Mouse (Mus musculus) A20 (cell line): ENCODE data around the gene Ptprcap.

Source experiments
- DNase-seq: peaks from one replicate; pipeline ENCODE4 v3.0.0-alpha.2; 2011; ENCODE audit warnings: low read depth, low spot score

Gene Ptprcap

DNA sequence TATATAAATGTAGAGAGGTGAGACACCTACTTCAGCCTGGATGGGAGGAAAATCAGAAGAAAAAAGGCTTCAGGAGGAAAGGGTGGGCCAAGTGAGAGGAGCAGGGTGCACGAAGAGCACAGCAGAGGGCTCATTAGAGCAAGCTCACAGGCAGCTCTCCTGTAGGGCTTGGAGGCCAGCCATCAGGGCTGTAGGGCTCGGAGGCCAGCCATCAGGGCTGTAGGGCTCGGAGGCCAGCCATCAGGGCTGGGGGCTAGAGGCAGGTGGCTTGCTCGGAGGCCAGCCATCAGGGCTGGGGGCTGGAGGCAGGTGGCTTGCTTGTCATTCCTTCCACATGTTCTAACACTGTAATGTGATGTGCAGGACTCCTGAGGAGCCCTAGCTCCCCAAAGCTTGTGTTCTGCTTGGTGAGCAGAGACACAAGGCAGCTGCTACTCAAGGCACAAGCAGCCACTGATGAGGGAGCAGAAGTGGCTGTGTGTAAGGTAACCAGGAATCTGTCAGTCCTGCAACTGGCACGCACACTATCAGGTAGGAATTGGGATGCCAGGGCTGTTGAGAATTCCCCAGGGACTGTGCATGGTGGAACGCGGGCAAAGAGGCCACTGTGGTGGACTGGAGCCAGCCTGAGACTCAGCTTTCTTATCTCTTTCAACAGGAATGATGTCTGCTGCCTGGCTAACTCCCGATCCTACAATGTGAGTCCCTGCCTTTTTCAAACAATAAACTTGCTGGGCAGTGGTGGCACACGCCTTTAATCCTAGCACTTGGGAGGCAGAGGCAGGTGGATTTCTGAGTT lies 13.5 kb downstream of the Ptprcap start:
- DNase-seq: no peak

DNA sequence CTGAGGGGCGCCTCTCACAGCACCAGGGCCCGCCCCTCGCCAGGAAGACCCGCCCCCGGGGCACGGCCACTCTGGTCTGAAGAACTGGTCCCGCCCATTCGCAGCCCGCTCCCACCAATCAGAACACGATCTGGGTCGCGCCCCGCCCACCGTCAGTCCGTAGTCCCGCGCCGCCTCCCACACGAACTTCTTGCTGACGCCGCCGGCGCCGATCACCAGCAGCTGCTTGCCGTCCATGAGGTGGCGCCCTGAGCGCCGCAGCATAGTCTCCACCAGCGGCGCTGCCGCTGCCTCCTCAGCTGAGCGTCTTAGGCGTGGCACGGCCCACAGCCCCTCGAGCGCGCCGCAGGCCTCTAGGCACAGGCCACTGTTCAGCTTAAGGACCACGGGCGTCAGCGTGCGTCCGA lies 16.0 kb downstream of the Ptprcap start:
- DNase-seq: peak; percentile 99

DNA sequence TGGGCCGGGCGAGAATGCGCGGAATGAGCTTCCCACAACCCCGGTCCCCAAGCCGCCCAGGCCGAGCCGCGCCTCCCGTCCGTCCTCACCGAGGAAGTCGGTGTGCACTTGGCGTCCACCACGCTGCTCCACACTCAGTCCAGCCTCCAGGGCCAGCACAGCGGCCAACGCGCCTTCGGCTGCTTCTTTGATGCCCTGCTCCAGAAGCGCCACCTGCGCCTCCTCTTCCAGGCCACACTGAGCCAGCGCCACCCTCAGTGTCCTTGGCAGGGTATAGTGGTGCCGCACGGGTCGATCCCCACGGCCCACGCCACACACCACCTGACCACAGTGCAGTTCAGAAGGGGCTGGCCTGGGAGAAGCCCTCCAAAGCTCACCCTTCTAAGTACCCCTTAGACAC lies 16.4 kb downstream of the Ptprcap start:
- DNase-seq: no peak

DNA sequence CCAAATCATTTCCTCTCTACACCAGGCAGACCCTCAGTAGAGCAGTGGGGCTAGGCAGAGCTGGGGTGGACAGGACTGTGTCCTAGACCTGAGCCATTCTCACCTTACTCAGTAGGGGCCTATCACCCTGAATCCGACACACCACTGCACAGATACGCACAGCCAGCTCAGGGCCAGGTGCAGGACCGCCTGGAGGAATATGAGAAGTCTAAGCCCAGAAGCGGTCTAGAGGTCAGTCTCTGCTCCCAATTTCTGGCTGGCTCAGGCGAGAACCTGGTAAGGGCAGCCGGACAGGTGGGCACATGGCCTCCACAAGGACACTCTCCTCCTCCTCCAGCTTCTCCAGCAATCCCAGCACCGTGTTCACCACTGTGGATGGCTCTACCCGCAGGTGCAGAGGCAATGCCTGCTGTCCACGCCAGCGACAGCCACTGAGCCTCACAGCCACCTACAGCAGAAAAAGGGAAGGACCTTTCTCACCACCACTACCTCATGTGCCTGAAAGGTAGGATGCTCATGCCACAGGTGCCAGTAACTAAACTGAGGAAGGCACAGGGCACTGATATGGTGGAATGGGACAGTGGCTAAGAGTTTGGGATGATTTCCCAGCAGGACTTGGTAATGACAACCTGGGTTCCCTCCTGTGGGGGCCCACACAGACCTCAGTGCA lies 17.5 kb downstream of the Ptprcap start:
- DNase-seq: no peak

DNA sequence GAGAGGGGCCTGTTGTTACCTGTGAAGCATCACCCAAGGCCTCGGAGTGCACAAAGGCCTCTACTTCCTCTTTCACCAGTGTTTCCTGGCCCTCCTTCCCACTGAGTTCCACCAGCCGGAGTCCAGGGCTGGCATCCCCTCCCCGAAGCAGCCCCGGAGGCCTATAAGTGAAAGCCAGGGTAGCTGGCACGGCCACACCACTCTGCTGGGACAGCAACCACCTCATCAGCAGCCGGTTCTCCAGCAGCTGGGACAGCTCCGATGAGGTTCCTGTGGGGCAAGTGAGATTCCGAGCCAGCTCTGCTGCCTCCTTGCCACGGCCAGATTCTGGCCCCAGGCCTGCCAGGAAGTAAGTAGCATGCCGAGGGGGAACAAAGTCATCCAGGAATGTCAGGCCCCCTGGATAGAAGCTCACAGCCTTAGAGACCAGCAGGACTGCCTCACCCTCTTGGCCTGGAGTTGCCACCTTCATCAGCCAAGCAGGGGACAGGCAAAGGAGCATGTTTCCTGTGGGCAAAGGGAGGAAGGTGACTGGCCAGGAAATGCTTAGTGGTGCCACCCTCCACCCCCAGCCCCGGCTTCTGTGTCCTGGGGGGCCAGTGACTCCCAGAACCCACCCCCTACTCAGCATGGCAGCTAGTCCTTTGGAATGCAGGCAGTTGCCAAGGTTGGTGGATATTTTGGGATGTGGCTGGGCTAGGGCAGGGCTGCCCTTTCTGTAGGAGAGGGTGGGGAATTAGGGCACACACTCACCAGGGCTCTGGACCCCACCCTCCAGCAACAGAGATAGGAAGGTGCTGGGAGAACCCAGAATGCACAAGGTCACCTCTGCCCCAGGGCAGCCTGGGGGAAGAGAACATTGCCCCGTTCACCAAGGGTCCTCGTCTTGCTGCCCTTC lies 18.2 kb downstream of the Ptprcap start:
- DNase-seq: no peak

DNA sequence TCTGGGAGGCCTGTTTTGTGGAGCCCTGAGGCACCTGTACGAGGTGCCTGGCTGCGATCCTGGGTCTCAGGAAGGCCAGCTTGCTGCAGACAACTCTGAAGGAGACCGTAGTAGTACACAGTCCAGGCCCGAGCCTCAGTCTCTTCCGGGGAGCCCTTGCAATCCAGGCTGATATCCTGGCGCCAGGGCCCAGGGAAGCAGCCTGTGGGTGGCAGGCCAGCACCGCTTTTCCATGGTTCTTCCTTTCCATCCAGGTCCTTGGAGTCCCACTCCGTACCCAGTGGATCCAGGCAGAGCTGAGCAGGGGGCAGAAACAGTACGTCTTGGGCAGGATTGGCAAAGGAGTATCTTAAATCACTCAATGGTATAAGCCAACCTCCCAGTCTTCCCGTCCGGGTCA lies 19.5 kb downstream of the Ptprcap start:
- no peak for DNase-seq

DNA sequence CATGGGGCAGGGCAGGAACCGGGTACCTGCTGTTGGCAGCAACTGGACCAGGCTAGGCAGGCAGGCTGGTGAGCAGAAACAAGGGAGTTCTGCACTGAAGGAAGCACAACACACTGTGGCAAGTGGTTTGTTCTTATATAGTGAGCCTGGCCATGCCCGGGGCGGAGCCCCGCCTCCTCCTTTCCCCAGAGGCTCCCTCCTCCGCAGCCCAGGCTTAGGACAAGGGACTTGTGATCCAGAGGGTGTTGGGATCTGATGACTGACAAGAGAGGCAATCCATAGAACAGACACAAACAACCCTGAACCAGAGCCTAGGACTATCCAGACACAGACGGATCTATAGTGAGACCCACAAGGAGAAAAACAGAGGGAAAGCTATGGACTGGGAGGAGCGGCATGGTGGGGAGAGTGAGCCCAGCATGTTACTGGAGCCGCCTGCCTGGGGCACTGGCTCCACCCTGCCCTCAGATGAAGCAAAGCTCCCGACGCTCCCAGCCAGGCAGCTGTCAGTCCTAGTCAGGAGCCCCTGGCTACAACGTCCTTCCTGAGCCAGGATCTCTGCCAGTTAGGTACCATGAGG lies 22.1 kb downstream of the Ptprcap start, which contains the start of gene Carns1:
TSS of gene Carns1 (minus strand) at position 112 of the 580 bp plus-strand sequence.
- DNase-seq: no peak

DNA sequence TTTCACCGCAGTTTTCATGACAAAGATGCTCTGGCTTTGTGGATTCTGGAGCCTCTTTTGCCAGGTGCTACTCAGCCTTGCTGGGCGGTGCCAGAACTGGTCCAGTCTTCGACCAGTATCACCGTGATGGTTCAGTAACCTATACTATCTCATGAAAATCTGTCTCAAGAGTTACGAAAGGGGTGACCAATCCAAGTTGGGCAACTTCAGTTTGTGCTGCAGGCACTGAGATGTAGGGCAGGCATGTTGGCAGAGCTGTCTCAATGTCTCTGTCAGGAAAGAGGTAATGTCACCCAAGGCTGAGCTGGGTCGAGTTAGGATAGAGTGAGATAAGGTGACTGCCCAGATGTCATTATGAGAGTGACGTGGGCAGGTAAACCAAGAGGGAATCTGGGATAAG lies 27.0 kb downstream of the Ptprcap start:
- DNase-seq: no peak

DNA sequence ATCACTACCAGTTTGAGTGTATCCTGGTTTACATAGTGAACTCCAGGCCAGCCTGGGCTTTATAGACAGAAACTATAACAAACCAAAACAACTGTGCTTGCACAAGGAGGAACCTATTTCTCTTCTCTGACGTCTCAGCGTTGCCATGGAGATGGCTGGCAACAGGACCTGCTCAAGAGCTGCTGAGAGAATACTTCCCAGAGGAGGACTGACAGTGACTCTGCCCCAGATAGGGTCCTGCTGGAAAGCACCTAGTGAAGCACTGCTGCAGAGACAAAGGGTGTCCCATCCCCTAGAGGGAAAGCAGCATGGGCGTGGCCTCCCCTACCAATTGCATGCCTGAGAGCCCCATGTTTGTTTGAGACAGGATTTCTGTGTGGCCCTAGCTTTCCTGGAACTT lies 28.5 kb downstream of the Ptprcap start:
- DNase-seq: no peak

DNA sequence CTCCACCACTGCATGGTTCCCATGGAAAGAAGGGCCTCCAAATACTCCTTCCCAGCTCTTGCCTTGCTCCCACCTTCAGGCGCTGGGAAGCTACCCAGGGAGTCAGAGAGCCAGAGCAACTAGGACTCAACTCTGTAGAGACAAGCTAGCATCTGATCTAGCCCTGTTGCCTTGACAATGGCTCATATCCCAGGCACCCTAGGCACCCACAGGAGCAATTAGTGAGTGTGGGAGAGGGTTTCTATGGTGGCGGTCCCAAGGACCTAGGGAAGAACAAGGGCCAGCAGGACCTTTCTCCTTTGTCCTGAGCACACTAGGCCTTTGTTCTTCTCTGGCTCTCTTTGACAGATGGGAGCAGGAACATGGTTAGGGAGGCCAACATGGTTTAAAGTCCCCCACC lies 30.3 kb downstream of the Ptprcap start:
- DNase-seq: no peak

DNA sequence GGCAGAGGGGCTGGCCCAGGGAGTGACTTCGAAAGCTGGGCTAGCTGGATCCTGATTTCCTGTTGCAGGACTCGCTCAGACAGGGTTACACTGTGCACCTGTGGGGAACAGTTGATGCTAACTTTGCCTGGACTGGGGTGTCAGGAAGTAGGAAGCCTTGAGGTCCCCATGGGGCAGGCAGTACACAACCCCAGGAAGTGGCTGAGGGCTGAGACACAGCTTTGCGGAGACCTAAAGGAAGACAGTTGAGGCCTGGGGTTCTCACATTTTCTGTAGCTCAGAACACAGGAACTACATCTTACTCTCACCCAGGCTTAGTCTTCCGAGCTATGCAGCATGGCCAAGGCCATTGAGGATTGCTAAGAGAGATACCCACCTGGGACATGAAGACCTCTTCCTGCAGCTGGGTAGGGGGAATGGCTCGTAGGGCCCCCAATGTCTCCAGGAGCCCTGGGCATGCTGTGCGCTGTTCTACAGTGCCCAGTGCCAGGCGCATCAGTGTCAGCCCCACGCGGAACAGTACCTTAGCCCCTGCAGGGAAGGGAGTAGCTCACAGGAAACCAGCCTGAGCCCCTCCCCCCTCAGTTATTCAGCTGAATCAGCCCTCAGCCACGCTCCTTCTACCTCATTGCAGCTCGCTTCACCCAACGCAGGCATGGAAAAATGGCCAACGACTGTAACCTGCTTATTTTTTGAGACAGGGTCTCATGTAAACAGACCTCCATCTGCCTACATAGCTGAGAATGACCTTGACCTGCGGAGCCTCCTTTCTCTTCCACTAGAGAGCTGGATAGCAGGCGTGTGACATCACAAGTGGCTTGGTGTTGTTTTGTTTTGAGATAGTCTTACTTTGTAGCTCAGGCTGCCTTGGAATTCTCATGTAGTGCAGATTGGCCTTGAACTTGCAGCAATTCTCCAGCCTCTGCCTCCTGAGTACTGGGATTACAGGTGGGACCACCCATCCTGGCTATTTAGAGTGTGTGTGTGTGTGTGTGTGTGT lies 31.9 kb downstream of the Ptprcap start:
- no peak for DNase-seq

DNA sequence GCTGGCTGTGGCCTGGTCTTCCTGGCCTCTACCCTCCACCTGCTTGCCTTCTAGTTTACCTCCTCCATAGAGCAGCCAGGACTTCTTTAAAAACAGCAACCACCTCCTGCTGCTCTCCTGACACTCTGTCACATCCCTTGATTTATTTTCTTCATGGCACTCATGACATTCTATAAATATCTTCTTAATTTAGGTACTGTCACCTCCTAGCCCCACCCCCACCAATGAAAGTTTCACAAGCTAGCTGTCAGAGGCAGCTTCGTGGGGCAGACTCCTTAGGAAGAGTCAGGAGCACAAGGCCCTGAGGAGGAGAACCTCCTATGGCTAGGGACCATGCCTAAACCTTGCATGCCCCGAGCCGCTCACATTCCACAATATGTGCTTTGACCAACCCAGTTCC lies 33.9 kb downstream of the Ptprcap start:
- no peak for DNase-seq

DNA sequence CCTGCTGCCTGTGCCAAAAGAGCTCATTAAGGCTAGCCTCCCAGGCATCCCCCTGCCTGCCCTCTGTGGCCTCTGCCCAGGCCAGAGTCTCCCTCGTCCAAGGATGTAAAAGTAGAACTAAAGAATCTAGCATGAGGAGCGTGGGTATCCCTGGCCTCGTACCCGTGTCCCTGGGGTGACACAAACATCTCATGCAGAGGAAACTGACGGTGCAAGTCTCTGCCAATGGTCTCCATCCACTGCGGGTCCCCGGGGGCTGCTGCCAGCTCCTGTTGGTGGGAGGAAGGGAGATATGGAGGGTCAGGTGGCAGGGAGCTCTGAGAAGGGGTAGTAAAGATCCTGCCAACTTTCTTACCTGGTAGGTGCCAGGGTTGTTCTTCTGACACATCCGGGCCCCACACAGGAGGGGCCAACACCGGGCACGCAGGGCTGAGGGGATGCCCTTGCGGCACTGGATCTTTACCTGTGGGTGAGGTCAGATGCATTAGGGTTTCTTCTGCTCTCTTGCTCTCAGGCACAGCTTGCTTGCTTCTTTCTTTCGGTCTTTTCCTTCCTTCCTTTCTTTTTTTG lies 35.7 kb downstream of the Ptprcap start:
- DNase-seq: no peak

DNA sequence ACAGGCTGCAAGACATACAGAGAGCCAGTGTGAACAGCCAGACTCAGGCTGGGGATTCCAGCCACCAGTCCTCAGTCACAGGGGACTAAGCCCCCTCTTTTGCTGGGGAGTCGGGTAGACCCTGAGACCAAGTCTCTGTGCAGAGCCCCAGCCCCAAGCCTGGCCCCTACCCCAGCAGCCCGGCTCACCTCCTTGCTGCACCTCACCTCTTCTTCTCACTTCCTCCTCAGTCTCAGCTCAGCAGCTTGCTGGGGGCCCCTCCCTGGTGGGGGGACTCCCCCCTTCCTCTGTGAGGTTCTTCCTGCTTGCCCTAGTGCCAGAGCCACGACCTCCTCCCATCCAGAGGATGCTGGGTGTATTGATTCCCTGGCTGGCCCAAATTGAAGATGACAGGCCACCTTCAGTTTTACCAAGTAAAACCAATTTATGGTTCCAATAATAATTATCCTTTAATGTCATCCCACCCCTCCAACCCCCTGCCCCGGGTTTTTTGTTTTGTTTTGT lies 37.5 kb downstream of the Ptprcap start, which contains the start of gene Tbc1d10c:
TSS of gene Tbc1d10c (minus strand) at position 454 of the 504 bp plus-strand sequence.
- DNase-seq: peak; percentile 92

DNA sequence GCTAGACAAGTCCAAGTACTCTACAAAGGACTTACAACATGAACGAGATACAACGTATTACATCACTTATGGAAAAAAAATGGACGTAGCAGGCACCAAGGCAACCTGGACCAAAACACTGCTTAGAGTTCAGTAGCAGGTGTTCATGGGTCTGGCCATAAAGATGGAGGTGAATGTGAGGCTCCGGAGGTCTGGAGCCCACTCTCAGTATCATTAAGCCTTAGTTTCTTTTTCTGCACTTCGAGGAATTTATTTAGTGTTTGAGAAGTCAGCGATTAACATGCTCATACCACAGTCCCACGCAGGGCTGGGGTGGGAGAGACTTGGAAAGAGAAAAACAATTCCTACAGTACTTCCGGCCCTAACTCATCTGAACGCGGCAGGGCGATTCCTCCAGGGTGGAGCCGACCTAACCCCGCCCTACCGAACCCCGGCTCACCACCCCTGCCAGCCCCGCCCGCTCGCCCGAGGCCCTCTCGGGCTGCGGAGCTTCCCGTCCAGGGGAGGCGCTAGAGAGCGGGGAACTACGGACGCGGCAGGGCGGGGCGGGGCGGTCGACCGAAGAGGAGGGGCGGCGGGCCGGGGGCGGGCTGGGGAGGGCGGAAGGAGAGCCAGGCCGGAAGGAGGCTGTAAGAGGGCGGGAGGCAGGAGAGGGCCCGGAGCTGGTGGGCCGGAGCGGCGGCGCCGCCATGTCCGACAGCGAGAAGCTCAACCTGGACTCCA lies 38.3 kb downstream of the Ptprcap start, which contains the start of gene Ppp1ca:
TSS of gene Ppp1ca (plus strand) at position 538 of the 723 bp plus-strand sequence.
- DNase-seq: peak; percentile 98

DNA sequence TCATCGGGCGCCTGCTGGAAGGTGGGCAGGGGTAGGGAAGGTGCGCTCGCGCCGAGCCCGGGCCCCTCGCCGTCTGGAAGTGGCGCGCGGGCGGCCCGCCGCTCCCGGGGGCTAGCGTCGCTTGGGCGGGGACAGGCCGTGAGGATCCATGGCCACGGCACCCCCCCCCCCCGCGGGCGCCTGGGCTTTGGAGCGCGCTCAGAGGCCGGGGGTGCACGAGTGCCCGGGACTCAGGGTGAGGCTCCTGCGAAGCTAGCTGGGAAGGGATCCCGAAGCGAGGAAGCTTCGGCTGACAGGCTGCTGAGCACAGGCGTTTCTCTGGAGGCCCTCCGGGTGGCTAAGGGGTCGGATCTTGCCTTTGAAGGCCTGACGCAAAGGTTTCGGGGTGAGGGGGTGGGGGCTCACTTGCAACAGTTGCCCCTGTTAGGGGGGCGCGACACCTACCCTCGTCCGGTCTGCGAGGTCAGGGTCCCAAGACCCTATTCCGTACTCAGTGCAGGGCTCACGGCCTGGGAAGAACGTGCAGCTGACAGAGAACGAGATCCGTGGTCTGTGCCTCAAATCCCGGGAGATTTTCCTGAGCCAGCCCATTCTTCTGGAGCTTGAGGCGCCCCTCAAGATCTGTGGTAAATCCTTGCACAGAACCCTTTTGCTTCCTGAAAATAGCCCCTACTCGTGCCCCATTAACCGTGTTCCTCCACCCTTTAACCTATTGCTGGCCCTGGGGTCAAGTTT lies 39.0 kb downstream of the Ptprcap start:
- DNase-seq: peak; percentile 40

DNA sequence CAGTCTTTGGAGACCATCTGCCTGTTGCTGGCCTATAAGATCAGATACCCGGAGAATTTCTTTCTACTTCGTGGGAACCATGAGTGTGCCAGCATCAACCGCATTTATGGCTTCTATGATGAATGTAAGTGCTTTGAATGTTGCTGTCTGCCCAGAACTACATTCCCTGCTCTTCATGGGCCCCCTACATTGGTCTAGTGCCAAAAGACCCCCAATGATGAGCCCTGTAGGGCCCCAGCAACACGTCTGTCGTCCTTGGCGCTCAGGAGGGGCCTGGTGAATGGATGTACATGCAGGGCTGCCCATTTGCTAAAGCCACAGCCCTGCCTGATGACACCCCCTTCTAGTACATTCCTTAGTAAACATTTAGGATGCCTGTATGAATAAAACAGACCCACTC lies 39.7 kb downstream of the Ptprcap start:
- no peak for DNase-seq

DNA sequence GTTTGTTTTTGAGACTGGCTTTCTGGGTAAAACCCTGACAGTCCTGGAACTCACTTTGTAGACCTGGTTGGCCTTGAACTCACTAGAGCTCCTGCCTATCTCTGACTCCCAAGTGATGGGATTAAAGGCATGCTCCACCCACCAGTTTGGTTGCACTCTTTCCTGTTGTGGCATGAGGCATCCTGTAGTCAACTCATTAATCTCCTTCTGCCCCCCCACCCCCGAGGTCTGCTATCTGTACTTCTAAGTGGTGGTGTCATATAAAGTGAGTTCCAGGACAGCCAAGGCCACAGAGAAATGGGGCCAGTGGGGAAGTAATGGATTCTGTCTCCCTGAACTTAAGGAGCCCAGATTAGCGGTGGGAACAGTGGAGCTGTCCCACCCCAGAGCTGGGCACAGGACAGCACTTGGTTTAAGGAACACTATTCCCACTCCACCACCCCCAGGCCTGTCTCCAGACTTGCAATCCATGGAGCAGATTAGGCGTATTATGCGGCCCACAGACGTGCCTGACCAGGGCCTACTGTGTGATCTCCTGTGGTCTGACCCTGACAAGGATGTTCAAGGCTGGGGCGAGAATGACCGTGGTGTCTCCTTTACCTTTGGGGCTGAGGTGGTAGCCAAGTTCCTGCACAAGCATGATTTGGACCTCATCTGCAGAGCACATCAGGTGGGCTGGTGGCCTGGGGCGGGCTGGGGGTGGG lies 40.8 kb downstream of the Ptprcap start:
- DNase-seq: no peak
